Mouse (Mus musculus): ENCODE results near the gene Tex16. TPM values are rescaled to one million over a fixed set of nuclear protein-coding genes. Genes with fewer than 3 reads are reported as not detected.

Tex16 gene
- not detected for total RNA-seq (2021)
- long read RNA-seq, experiment 1: 0 reads
- long read RNA-seq, experiment 2: 0 reads

- no peak for TF ChIP-seq CTCF (conservative IDR thresholded peaks at IDR 0.05)
- Histone ChIP-seq H3K27ac (no peak within 1 kb of the TSS), H3K4me3 (no peak within 1 kb of the TSS)
- DNase-seq (ENCODE audit: low spot score in 2 of 2): no peak
Observed at GRCm38 (mm10) chrX:112010707-112011106, at the start of gene Tex16. Gene Tex16, plus strand, starts transcription at chrX:112011007.

GRCm38 (mm10) chrX:111999661-112000060 is 11.1 kb upstream of the Tex16 start:
- no peak for DNase-seq (ENCODE audit: low spot score in 2 of 2)
- H3K27ac ChIP-seq: no peak overlapping the region
- TF ChIP-seq CTCF (conservative IDR thresholded peaks at IDR 0.05): no peak

More at GRCm38 (mm10) chrX:111999661-112000060, 11.1 kb upstream of the Tex16 start:
- no peak overlapping the region for H3K4me3 ChIP-seq

Other genes starting within 250 kb of the Tex16 start
- not detected for gene Gm45194, start 119.6 kb upstream of the Tex16 start, total RNA-seq (2021)
- gene 4933403O08Rik, start 228.0 kb downstream of the Tex16 start, total RNA-seq (2021): not detected